Mouse (Mus musculus) midbrain, embryonic 16.5 days (tissue): ENCODE data around the gene Zfp609. TPM values are rescaled to one million over a fixed set of nuclear protein-coding genes. Genes with fewer than 3 reads are reported as not detected.
A peak's percentile ranks its signal among the peaks of the same experiment; 100 is the strongest.

Source experiments
- ATAC-seq: fragments of 200-750 bp; cut with Nextera tagmentation; 2 replicates; pipeline ENCODE4 v1.8.0; 2017; ENCODE audit warnings: moderate TSS enrichment
- H3K27ac ChIP-seq: fragments of 300-500 bp; sonication (generic); 2 replicates; pipeline ENCODE4 v1.5.1; 2014; ENCODE audit warnings: mild to moderate bottlenecking, low read length, mixed read lengths
- H3K27me3 ChIP-seq: fragments of 300-500 bp; sonication (generic); 2 replicates; pipeline ENCODE4 v1.6.1; 2014; ENCODE audit warnings: low read depth, low read length, mixed read lengths; ENCODE audit not compliant: control insufficient read depth, insufficient read depth
- H3K36me3 ChIP-seq: fragments of 300-500 bp; sonication (generic); 2 replicates; pipeline ENCODE4 v1.6.1; 2014; ENCODE audit warnings: mild to moderate bottlenecking, low read length, moderate library complexity, mixed read lengths; ENCODE audit not compliant: control insufficient read depth, insufficient read depth
- H3K4me1 ChIP-seq: fragments of 300-500 bp; sonication (generic); 2 replicates; pipeline ENCODE4 v1.6.1; 2014; ENCODE audit warnings: mild to moderate bottlenecking, low read length, mixed read lengths; ENCODE audit not compliant: control insufficient read depth, insufficient read depth
- H3K4me2 ChIP-seq: fragments of 300-500 bp; sonication (generic); 2 replicates; pipeline ENCODE4 v1.6.1; 2014; ENCODE audit warnings: mild to moderate bottlenecking, low read length, mixed read lengths
- H3K4me3 ChIP-seq: fragments of 300-500 bp; sonication (generic); 2 replicates; pipeline ENCODE4 v1.5.1; 2014; ENCODE audit warnings: low read depth, mild to moderate bottlenecking, low read length, moderate library complexity, mixed read lengths
- H3K9ac ChIP-seq: fragments of 300-500 bp; sonication (generic); 2 replicates; pipeline ENCODE4 v1.6.1; 2014; ENCODE audit warnings: low read depth, low read length, mixed read lengths
- H3K9me3 ChIP-seq: fragments of 300-500 bp; sonication (generic); replicated peaks from 2 replicates; pipeline ENCODE4 v1.6.1; 2014; ENCODE audit warnings: mild to moderate bottlenecking, low read length, mixed read lengths; ENCODE audit not compliant: control insufficient read depth, poor library complexity, severe bottlenecking
- WGBS: fragments of 180-500 bp; shearing (Covaris S2); extraction: QIAGEN DNeasy Blood & Tissue Kit; methylation state at CpG from one replicate; pipeline ENCODE4 v1.1.7; 2014; 5-methylcytosine and 5-hydroxymethylcytosine counted together
- polyA plus RNA-seq: library from polyadenylated mRNA; unstranded; fragments of >200 nt; fragmentation: Nextera tagmentation; extraction: Ambion mirVana; gene quantifications from 2 replicates; pipeline ENCODE4 v1.2.1, GENCODE M21; 2015

Zfp609 gene
- 6.6 and 6.8 TPM in 2 replicates for polyA plus RNA-seq

DNA sequence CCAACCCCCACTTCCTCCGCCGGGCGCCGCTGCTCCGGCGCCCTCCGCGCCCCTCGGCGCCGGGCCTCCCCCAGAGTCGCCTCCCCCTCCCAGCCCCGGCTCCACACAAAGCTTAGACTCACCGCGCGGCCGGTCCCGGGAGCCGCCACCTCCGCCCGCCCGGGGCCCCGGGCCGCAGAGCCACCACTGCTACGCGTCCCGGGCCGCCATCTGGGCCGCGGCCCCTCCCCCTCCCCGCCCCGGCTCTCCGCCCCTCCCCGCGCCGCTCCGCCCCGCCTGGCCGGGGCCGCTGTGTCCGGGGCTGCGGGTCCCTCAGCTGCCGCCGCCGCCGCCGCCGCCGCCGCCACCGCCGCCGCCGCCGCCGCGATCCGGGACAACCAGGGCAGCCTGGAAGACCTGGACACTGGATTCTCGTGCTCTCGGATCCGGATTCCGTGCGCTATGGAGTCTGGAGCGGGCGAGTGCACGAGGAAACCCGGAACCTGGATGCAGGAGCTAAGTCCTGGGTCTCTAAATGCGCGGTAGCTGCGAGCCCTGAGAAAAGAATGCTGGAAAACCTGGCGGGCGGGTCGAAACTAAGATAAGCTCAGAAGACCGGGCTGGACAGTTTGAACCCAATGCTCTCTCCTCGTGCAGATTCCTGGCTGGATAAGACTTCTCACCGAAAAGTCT is at the start of gene Zfp609:
TSS of gene Zfp609 (minus strand) at position 221 of the 672 bp plus-strand sequence.
- peaks cover 35% of the 10 kb centered on the region for H3K4me1 ChIP-seq
- no peaks in the 10 kb centered on the region for H3K9me3 ChIP-seq
- peak within 1 kb of the TSS; percentile 99 for H3K27ac ChIP-seq
- peak; percentile 87 for ATAC-seq
- H3K4me3 ChIP-seq: peak within 1 kb of the TSS; percentile 92
- no peaks in the 10 kb centered on the region for H3K27me3 ChIP-seq
- peak within 1 kb of the TSS; percentile 79 for H3K4me2 ChIP-seq
- no peaks in the 10 kb centered on the region for H3K36me3 ChIP-seq
- H3K9ac ChIP-seq: peak within 1 kb of the TSS; percentile 98
- WGBS: under 1% methylated on average over 37 of the region's 76 CpGs

DNA sequence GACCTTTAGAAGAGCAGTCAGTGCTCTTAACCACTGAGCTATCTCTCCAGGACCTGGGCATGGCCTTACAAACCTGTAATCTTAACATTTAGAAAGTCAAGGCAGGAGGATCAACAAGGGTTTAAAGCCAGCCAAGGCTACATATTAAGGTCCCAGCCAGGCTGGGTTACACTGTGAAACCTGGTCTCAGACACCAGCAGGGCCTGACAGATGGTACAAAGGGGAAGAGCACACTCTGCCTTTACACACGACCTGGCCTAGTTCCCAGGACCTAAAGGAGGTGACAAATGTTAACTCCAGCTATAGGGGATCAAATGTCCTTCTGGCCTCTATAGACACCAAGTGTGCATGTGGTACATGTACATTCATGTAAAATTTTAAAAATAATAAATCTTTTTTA is 32.3 kb upstream of the Zfp609 start:
- H3K9me3 ChIP-seq: no peaks in the 10 kb centered on the region
- H3K27me3 ChIP-seq: no peaks in the 10 kb centered on the region
- peaks cover 15% of the 10 kb centered on the region; the same call in 1 of the 2 replicates for H3K36me3 ChIP-seq
- no peak overlapping the region for H3K9ac ChIP-seq
- no peak overlapping the region for H3K27ac ChIP-seq
- no peak overlapping the region for H3K4me2 ChIP-seq
- no peak for ATAC-seq
- H3K4me3 ChIP-seq: no peak overlapping the region
- no peaks in the 10 kb centered on the region for H3K4me1 ChIP-seq
- WGBS: 61% methylated on average over 1 of the region's 1 CpGs

- no peak overlapping the region for H3K4me2 ChIP-seq
- no peaks in the 10 kb centered on the region; the same call in 1 of the 2 replicates for H3K4me1 ChIP-seq
- 0 out of 2 replicates have a peak, but pooled peaks cover 3% of the 10 kb centered on the region for H3K36me3 ChIP-seq
- ATAC-seq: no peak
- H3K9me3 ChIP-seq: no peaks in the 10 kb centered on the region
- no peak overlapping the region for H3K27ac ChIP-seq
- no peak overlapping the region for H3K9ac ChIP-seq
- H3K27me3 ChIP-seq: no peaks in the 10 kb centered on the region
- H3K4me3 ChIP-seq: no peak overlapping the region
- 20% methylated on average over 1 of the region's 1 CpGs for WGBS
Measured at GRCm38 (mm10) chr9:65850203-65850602, 22.8 kb upstream of the Zfp609 start.

DNA sequence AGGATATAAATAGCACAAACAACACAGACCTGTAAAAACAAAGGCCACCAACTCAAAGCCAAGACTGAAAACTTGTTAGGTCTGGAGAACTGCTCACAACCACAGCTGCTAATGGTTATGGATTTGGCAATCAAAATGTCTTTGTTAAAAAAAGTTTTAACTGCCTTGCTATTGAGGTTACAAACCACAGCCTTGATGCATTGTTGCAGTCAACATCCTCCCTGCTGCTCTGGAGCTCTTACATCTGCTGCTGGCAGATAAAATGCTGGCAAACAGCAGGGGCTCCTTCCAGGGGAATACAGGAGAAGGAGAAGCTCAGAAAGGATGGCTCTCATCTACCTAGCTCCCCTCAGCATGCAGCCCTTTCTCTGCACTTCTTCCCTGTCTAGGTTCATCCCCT is 20.8 kb upstream of the Zfp609 start:
- no peak overlapping the region for H3K4me3 ChIP-seq
- H3K27me3 ChIP-seq: no peaks in the 10 kb centered on the region
- no peaks in the 10 kb centered on the region for H3K9me3 ChIP-seq
- H3K27ac ChIP-seq: no peak overlapping the region
- H3K4me1 ChIP-seq: no peaks in the 10 kb centered on the region; the same call in 1 of the 2 replicates
- no peak overlapping the region for H3K9ac ChIP-seq
- H3K4me2 ChIP-seq: no peak overlapping the region
- no peak for ATAC-seq
- H3K36me3 ChIP-seq: no peaks in the 10 kb centered on the region

GRCm38 (mm10) chr9:65844421-65845165 is 17.2 kb upstream of the Zfp609 start:
- H3K9me3 ChIP-seq: no peaks in the 10 kb centered on the region
- H3K4me3 ChIP-seq: no peak overlapping the region
- H3K4me2 ChIP-seq: no peak overlapping the region
- no peak overlapping the region for H3K9ac ChIP-seq
- H3K27me3 ChIP-seq: no peaks in the 10 kb centered on the region
- no peak for ATAC-seq
- H3K36me3 ChIP-seq: no peaks in the 10 kb centered on the region
- H3K27ac ChIP-seq: no peak overlapping the region
- WGBS: 49% methylated on average over 7 of the region's 7 CpGs
- no peaks in the 10 kb centered on the region; the same call in 1 of the 2 replicates for H3K4me1 ChIP-seq

DNA sequence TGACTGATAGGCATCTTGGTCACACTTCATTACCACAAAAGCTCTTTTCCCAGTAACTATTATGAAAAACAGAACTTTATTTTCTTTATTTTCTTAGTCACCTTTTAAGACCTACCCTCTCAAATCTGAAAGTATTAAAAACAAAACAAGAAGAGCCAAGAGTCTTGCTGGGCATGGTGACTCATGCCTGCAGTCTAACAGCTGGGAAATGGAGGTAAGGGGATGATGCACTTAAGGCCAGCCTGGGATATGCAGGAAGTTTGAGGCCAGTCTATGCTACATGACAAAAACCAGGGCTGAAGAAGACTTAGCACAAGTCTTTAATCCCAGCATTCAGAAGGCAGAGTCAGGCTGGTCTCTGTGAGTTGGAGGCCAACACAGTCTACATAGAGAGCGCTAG is 12.5 kb upstream of the Zfp609 start:
- Histone ChIP-seq H3K4me2 (no peak overlapping the region), H3K36me3 (no peaks in the 10 kb centered on the region), H3K9ac (no peak overlapping the region), H3K4me1 (no peaks in the 10 kb centered on the region), H3K27me3 (no peaks in the 10 kb centered on the region), H3K4me3 (no peak overlapping the region), H3K27ac (no peak overlapping the region), H3K9me3 (no peaks in the 10 kb centered on the region)
- no peak for ATAC-seq
- 100% methylated on average over 1 of the region's 1 CpGs for WGBS

DNA sequence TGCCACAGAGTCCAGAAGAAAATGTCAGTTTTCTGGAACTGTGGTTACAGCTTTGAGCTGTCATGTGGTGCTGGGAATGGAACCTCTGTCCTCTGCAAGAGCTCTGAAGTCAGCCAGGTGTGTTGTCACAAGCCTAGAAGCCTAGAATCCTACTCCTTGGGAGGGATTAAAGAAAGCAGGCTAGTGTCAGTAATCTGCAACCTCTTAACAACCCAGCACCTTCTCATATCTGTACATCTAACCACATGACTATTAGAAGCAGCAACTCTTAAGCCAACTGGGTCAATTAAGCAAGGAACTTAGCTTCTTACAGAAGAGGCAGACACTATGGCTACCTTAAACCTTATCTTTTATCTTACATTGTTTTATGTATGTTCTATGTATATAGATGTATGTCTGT is 9.6 kb upstream of the Zfp609 start:
- no peak for ATAC-seq
- Histone ChIP-seq H3K4me3 (no peak overlapping the region), H3K9ac (no peak overlapping the region), H3K36me3 (no peaks in the 10 kb centered on the region), H3K27ac (no peak overlapping the region), H3K9me3 (no peaks in the 10 kb centered on the region), H3K4me2 (no peak overlapping the region), H3K27me3 (no peaks in the 10 kb centered on the region), H3K4me1 (no peaks in the 10 kb centered on the region)

- 57% methylated on average over 10 of the region's 10 CpGs for WGBS
- no peak overlapping the region for H3K27ac ChIP-seq
Measured at GRCm38 (mm10) chr9:65834628-65835354, 7.4 kb upstream of the Zfp609 start.

GRCm38 (mm10) chr9:65833640-65834039 is 6.3 kb upstream of the Zfp609 start:
- H3K9me3 ChIP-seq: no peaks in the 10 kb centered on the region
- H3K27me3 ChIP-seq: no peaks in the 10 kb centered on the region
- peaks cover under 1% of the 10 kb centered on the region; the same call in 1 of the 2 replicates for H3K4me1 ChIP-seq
- H3K4me3 ChIP-seq: no peak overlapping the region
- no peaks in the 10 kb centered on the region for H3K36me3 ChIP-seq
- ATAC-seq: no peak
- no peak overlapping the region for H3K27ac ChIP-seq
- no peak overlapping the region for H3K4me2 ChIP-seq
- H3K9ac ChIP-seq: no peak overlapping the region

More at GRCm38 (mm10) chr9:65834628-65835354, 7.4 kb upstream of the Zfp609 start:
- no peak for ATAC-seq
- Histone ChIP-seq H3K9ac (no peak overlapping the region), H3K9me3 (no peaks in the 10 kb centered on the region), H3K36me3 (no peaks in the 10 kb centered on the region), H3K27me3 (no peaks in the 10 kb centered on the region), H3K4me1 (no peaks in the 10 kb centered on the region), H3K4me2 (no peak overlapping the region), H3K4me3 (no peak overlapping the region)
